Mouse (Mus musculus) MEL (cell line): ENCODE measurements around the gene Ap3b1. TPM values are rescaled to one million over a fixed set of nuclear protein-coding genes. Genes with fewer than 3 reads are reported as not detected.

Experiments used
- DNase-seq: peaks from one replicate; pipeline ENCODE4 v3.0.0; 2011; ENCODE audit warnings: low read depth, low spot score
- H3K27ac ChIP-seq: 2 replicates; pipeline ENCODE4 v1.5.1; 2012; ENCODE audit warnings: low read depth, mild to moderate bottlenecking, control low read depth, low read length, moderate library complexity; ENCODE audit not compliant: control insufficient read depth
- H3K27me3 ChIP-seq, 2 experiments: fragments of 150-350 bp in 1 of 2; sonication (generic) in 1 of 2; 2 replicates each; pipeline ENCODE4 v1.6.1; 2012; ENCODE audit warnings: low read length in 2 of 2, mild to moderate bottlenecking in 2 of 2, improper control_type of control experiment in 1 of 2, moderate library complexity in 1 of 2; ENCODE audit not compliant: insufficient read depth in 2 of 2, control insufficient read depth in 1 of 2
- H3K36me3 ChIP-seq, 2 experiments: 2 replicates each; pipeline ENCODE4 v1.6.1; 2012 to 2014; ENCODE audit warnings: low read length in 2 of 2, improper control_type of control experiment in 1 of 2, inconsistent platforms in 1 of 2, mild to moderate bottlenecking in 1 of 2; ENCODE audit not compliant: insufficient read depth in 2 of 2, control insufficient read depth in 1 of 2
- H3K4me1 ChIP-seq, 2 experiments: fragments of 150-350 bp in 1 of 2; sonication (generic) in 1 of 2; 2 replicates each; pipeline ENCODE4 v1.6.1; 2012; ENCODE audit warnings: low read length in 2 of 2, improper control_type of control experiment in 1 of 2, mild to moderate bottlenecking in 1 of 2; ENCODE audit not compliant: insufficient read depth in 2 of 2, control insufficient read depth in 1 of 2
- H3K4me3 ChIP-seq, 2 experiments: fragments of 150-350 bp in 1 of 2; sonication (generic) in 1 of 2; 2 replicates each; pipeline ENCODE4 v1.5.1; 2012; ENCODE audit warnings: low read depth in 2 of 2, low read length in 2 of 2, mild to moderate bottlenecking in 2 of 2, moderate library complexity in 2 of 2, control low read depth in 1 of 2, improper control_type of control experiment in 1 of 2; ENCODE audit not compliant: control insufficient read depth in 1 of 2, insufficient read depth in 1 of 2
- H3K79me2 ChIP-seq: 2 replicates; pipeline ENCODE4 v1.6.1; 2012; ENCODE audit warnings: mild to moderate bottlenecking, low read length, moderate library complexity; ENCODE audit not compliant: control insufficient read depth, poor library complexity, insufficient read depth
- H3K9ac ChIP-seq: 2 replicates; pipeline ENCODE4 v1.6.1; 2012; ENCODE audit warnings: low read depth, mild to moderate bottlenecking, control low read depth, low read length, moderate library complexity; ENCODE audit not compliant: control insufficient read depth, poor library complexity, severe bottlenecking
- H3K9me3 ChIP-seq: fragments of 150-350 bp; sonication (generic); replicated peaks from 2 replicates; pipeline ENCODE4 v1.6.1; 2012; ENCODE audit warnings: mild to moderate bottlenecking, low read length, improper control_type of control experiment, moderate library complexity; ENCODE audit not compliant: insufficient read depth
- CHD1 ChIP-seq: IDR thresholded peaks from 2 replicates; pipeline ENCODE4 v1.6.1; 2012; ENCODE audit warnings: low read depth, mild to moderate bottlenecking, inconsistent platforms, low read length, improper control_type of control experiment
- GABPA ChIP-seq: IDR thresholded peaks from 2 replicates; pipeline ENCODE4 v1.6.1; 2012; ENCODE audit warnings: low read depth, mild to moderate bottlenecking, inconsistent platforms, low read length, improper control_type of control experiment, moderate library complexity
- GATA1 ChIP-seq: IDR thresholded peaks from 2 replicates; pipeline ENCODE4 v1.6.1; 2011; ENCODE audit warnings: low read depth, low read length, improper control_type of control experiment
- JUND ChIP-seq: IDR thresholded peaks from 2 replicates; pipeline ENCODE4 v1.6.1; 2011; ENCODE audit warnings: low read depth, mild to moderate bottlenecking, improper control_type of control experiment, low read length
- MAFK ChIP-seq: IDR thresholded peaks from 2 replicates; pipeline ENCODE4 v1.6.1; 2011; ENCODE audit warnings: low read depth, mild to moderate bottlenecking, low read length, improper control_type of control experiment, borderline replicate concordance
- MAX ChIP-seq: IDR thresholded peaks from 2 replicates; pipeline ENCODE4 v1.6.1; 2011; ENCODE audit warnings: low read length, improper control_type of control experiment
- MEF2A ChIP-seq: IDR thresholded peaks from 2 replicates; pipeline ENCODE4 v1.6.1; 2014; ENCODE audit warnings: low read depth, mild to moderate bottlenecking, inconsistent platforms, low read length, improper control_type of control experiment; ENCODE audit not compliant: poor library complexity, insufficient replicate concordance, severe bottlenecking; ENCODE audit errors: extremely low read depth
- MYC ChIP-seq: IDR thresholded peaks from 2 replicates; pipeline ENCODE4 v1.6.1; 2011; ENCODE audit warnings: low read depth, mild to moderate bottlenecking, low read length, improper control_type of control experiment, moderate library complexity
- NELFE ChIP-seq: IDR thresholded peaks from 2 replicates; pipeline ENCODE4 v1.6.1; 2011; ENCODE audit warnings: low read depth, low read length, improper control_type of control experiment
- NRF1 ChIP-seq: IDR thresholded peaks from 2 replicates; pipeline ENCODE4 v1.6.1; 2014; ENCODE audit warnings: low read depth, mild to moderate bottlenecking, inconsistent platforms, low read length, improper control_type of control experiment, moderate library complexity; ENCODE audit not compliant: poor library complexity, insufficient read depth, severe bottlenecking
- POLR2A ChIP-seq, 2 experiments: IDR thresholded peaks; 2 replicates each; pipeline ENCODE4 v1.6.1; 2011 to 2012; ENCODE audit warnings: low read length in 2 of 2, mild to moderate bottlenecking in 2 of 2, control low read depth in 1 of 2, improper control_type of control experiment in 1 of 2, low read depth in 1 of 2, moderate library complexity in 1 of 2; ENCODE audit not compliant: control insufficient read depth in 1 of 2, insufficient read depth in 1 of 2, poor library complexity in 1 of 2
- RAD21 ChIP-seq: IDR thresholded peaks from 2 replicates; pipeline ENCODE4 v1.6.1; 2011; ENCODE audit warnings: mild to moderate bottlenecking, low read depth, low read length, improper control_type of control experiment
- RCOR1 ChIP-seq: IDR thresholded peaks from 2 replicates; pipeline ENCODE4 v1.6.1; 2012; ENCODE audit warnings: low read depth, mild to moderate bottlenecking, inconsistent platforms, low read length, improper control_type of control experiment
- SMC3 ChIP-seq: IDR thresholded peaks from 2 replicates; pipeline ENCODE4 v1.6.1; 2011; ENCODE audit warnings: low read depth, low read length, improper control_type of control experiment
- UBTF ChIP-seq: IDR thresholded peaks from 2 replicates; pipeline ENCODE4 v1.6.1; 2012; ENCODE audit warnings: low read depth, mild to moderate bottlenecking, inconsistent platforms, low read length, improper control_type of control experiment, moderate library complexity, borderline replicate concordance; ENCODE audit not compliant: insufficient read depth
- ZC3H11A ChIP-seq: IDR thresholded peaks from 2 replicates; pipeline ENCODE4 v1.6.1; 2012; ENCODE audit warnings: low read depth, mild to moderate bottlenecking, inconsistent platforms, low read length, improper control_type of control experiment
- ZMIZ1 ChIP-seq: IDR thresholded peaks from 2 replicates; pipeline ENCODE4 v1.6.1; 2012; ENCODE audit warnings: low read depth, mild to moderate bottlenecking, inconsistent platforms, low read length, improper control_type of control experiment, moderate library complexity
- ZNF384 ChIP-seq: IDR thresholded peaks from 2 replicates; pipeline ENCODE4 v1.6.1; 2012; ENCODE audit warnings: low read depth, mild to moderate bottlenecking, inconsistent platforms, low read length, improper control_type of control experiment
- polyA plus RNA-seq, 2 experiments: library from polyadenylated mRNA; stranded (reverse) in 1 of 2; unstranded in 1 of 2; fragments of >175 nt in 1 of 2; fragments of >200 nt in 1 of 2; gene quantifications; 2 replicates each; pipeline versions ENCODE4 v1.2.1 to v1.2.4; 2012; ENCODE audit warnings: low replicate concordance in 2 of 2, low read depth in 1 of 2; ENCODE audit not compliant: insufficient read length in 2 of 2, insufficient read depth in 1 of 2, missing spikeins in 1 of 2
- total RNA-seq: library from RNA; depleted of rRNA; stranded (reverse); fragments of 300-350 nt; gene quantifications from 2 replicates; pipeline ENCODE4 v1.2.3, GENCODE M21; 2012

Ap3b1 gene
- total and polyA plus RNA-seq, 3 experiments, result 36.7 to 74.5 TPM; not detected in 1

GRCm38 (mm10) chr13:94395763-94396162, 37.0 kb downstream of the Ap3b1 start:
- TF ChIP-seq MAFK (no peak), NELFE (no peak), POLR2A (IDR thresholded peaks at IDR 0.05; ENCODE audit: control insufficient read depth in 1 of 2, insufficient read depth in 1 of 2, low read depth in 1 of 2, low read length in 2 of 2, poor library complexity in 1 of 2) (no peak), ZNF384 (no peak), ZMIZ1 (no peak), UBTF (no peak), RCOR1 (no peak), NRF1 (no peak), SMC3 (no peak), GATA1 (no peak), RAD21 (no peak), MEF2A (no peak), GABPA (no peak)
- no peak overlapping the region for H3K4me3 ChIP-seq

GRCm38 (mm10) chr13:94396392-94396920, 37.7 kb downstream of the Ap3b1 start:
- H3K36me3 ChIP-seq, result peaks cover 0 to 20% of the 10 kb centered on the region in 2 experiments; a peak in 2 of 4 replicates
- no peaks in the 10 kb centered on the region for H3K27me3 ChIP-seq
- H3K9ac ChIP-seq, result no peak overlapping the region
- no peak for DNase-seq
- no peaks in the 10 kb centered on the region for H3K9me3 ChIP-seq
- H3K27ac ChIP-seq, result no peak overlapping the region
- no peaks in the 10 kb centered on the region for H3K4me1 ChIP-seq
- H3K4me3 ChIP-seq, result no peak overlapping the region
- TF ChIP-seq MAX (no peak), ZC3H11A (no peak), MEF2A (no peak), RCOR1 (no peak), MYC (no peak), ZMIZ1 (no peak), NRF1 (no peak), CHD1 (no peak), JUND (no peak)
- H3K79me2 ChIP-seq, result no peaks in the 10 kb centered on the region

More at GRCm38 (mm10) chr13:94395763-94396162, 37.0 kb downstream of the Ap3b1 start:
- DNase-seq, result no peak
- Histone ChIP-seq H3K79me2 (no peaks in the 10 kb centered on the region; the same call in 1 of the 2 replicates), H3K36me3 (peaks cover 0 to 22% of the 10 kb centered on the region in 2 experiments; a peak in 2 of 4 replicates), H3K9me3 (no peaks in the 10 kb centered on the region), H3K4me1 (no peaks in the 10 kb centered on the region), H3K27me3 (no peaks in the 10 kb centered on the region), H3K27ac (no peak overlapping the region), H3K9ac (no peak overlapping the region)
